Mouse (Mus musculus) adrenal gland, adult 18-20 months (tissue): ENCODE measurements around the gene Unc13b. TPM values are rescaled to one million over a fixed set of nuclear protein-coding genes. Genes with fewer than 3 reads are reported as not detected.

Experiments
- DNase-seq, 2 experiments: peaks; one replicate each; pipeline ENCODE4 v3.0.0; 2021 to 2022; ENCODE audit warnings: low spot score in 2 of 2
- total RNA-seq, 2 experiments: library from RNA; stranded (reverse); gene quantifications; 1 replicate in 1 of 2; 2 replicates in 1 of 2; pipeline ENCODE4 v1.2.3; 2021

Gene Unc13b
- total RNA-seq, 2 experiments from 2014 or later: 12.9 to 15.8 TPM

- DNase-seq: no peak
Observed at GRCm38 (mm10) chr4:43036356-43036755, 22.4 kb upstream of the Unc13b start.

DNA sequence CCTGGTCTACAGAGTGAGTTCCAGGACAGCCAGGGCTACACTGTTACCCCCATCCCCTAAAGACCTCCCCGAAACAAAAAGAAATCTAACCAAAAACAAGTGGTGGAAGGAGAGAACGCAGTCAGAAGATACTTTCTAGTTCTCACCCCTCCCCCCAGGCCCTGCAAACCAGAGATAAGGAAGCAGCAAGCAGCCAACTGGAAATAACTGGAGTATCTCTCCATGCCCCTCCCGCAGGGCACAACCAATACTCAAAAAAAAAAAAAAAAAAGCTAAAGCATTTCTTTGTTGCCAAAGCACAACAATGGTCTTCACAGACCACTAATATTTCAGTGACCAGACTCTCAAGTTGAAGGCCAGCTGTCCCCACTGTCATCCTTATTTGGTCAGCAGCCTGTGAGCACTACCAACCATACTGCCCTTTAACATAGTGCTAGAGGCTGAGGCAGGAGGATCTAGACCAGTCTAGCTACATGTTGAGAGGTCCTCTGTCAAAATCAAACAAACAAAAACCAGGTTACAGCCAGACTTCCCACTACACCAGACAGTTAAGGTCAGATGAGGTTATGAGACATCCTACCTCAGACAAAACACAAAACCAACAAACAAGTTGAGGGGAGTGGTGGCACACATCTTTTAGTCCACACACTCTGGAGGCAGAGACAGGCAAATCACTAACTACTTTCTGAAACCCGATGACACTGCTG, 20.7 kb upstream of the Unc13b start:
- no peak for DNase-seq

GRCm38 (mm10) chr4:43038567-43039495, 19.9 kb upstream of the Unc13b start:
- DNase-seq: peak; percentile 58 to 62

DNA sequence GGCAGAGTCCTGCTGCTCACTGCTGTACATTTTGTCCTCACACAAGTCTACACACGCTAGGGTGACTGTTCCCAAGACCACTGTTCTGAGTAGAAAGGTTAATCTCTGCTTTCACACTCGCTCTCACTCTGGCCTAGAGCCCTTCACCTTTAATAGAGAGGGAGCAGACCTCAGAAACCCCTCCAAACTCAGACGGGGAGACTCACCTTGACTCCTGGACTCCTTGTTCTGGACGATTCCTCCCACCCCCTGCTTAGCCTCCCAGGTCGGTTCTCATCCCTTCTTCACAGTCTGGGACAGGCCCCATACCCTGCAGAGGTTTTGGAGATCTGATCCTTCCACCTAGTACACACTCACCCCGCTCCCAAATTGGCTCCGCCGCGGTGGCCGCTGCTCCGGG, 19.1 kb upstream of the Unc13b start:
- DNase-seq: no peak

DNA sequence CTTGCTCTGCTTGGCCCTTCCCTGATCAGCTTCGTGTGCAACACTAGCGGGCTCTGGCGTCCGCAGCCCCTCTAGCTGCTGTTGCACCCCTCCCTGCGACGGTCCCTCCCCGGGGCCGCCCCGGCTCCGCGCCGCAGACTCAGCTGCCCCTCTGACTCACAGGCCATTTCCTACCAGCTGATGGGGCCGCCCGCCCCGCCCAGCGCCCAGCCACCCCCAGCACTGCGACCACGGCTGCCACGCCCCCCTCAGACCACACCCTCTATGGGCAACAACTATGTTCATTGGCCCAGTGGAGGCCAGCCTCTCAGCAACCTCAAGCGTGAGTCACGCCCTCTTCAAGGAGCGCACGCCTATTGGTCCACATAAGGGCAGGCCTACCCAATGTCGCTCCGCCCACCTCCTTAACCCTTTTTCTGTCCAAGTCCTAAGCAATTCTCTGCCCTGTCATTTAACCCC, 18.6 kb upstream of the Unc13b start:
- DNase-seq: peak; percentile 94

DNA sequence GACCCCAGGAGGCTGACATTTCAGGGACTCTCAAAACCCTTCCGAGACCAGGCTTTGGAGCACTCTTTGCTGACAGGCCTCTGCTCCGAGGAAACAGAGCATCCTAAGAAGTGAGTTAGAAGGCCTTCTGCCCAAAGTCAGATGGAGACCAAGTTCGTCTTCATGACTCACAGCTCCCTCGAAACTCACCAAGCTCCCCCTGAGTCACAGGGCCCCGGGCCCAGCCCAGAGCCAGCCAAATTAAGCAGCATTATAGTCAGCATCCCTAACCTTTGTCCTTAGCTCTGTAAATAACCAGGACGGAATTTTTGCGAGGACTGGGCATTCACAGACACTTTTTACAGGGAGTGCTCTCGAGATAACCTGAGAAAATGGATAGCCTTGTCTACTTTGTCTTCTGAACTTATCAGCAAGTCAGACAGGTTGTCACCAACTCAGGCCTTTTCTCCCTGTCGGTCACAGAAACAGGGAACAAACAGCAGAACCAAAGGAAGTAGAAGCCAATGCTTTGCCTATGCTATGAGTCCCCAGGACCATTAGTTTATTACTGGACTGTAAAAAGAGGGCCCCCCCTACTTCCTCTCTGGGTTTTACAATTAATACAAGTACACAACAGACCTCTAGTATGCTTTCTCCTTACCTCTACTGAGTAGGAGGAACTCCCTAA, 17.7 kb upstream of the Unc13b start:
- DNase-seq: peak in 1 of 2 experiments; percentile 37

- DNase-seq: peak; percentile 42 to 54
Observed at GRCm38 (mm10) chr4:43043644-43044357, 15.0 kb upstream of the Unc13b start.

DNA sequence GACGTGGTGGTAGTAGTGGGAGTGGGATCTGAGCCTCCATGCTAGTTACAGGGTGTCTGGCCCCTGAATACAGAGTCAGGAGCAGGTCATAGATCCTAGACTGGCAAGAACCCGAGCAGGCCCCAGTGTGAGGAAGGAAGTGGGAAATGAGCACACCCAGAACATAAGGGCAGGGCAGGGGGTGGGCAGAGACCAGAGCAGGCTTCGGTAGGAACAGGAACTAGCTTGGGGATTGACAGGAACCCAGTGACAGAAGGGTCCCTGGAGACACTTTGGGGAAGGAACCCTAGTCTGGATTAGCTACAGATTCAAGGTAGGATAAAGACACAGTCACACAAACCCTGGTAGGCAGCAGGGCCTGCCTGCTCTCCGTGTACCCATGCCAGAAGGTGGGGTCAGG, 14.1 kb upstream of the Unc13b start:
- DNase-seq: no peak

DNA sequence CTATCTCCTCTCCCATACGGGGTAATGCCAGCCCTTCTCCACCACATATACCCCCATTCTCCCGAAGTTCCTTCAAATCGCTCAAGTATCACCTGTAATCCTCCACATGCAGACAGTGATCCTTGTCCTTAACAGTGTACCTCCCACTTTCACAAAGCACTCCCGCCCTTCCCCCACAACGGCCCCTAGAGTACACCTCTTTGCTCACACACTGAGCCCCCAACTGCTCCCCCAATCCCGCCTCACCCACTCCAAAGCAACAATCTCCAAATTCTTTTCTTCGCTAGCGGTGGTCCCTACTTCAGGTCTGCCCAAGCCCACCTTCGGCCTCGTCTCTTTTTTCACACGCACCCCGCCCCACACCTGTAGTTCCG, 13.5 kb upstream of the Unc13b start:
- DNase-seq: no peak

GRCm38 (mm10) chr4:43045659-43046302, 13.0 kb upstream of the Unc13b start, which contains the start of gene Fam214b:
Fam214b (minus strand) TSS chr4:43046220.
- peak; percentile 98 for DNase-seq

DNA sequence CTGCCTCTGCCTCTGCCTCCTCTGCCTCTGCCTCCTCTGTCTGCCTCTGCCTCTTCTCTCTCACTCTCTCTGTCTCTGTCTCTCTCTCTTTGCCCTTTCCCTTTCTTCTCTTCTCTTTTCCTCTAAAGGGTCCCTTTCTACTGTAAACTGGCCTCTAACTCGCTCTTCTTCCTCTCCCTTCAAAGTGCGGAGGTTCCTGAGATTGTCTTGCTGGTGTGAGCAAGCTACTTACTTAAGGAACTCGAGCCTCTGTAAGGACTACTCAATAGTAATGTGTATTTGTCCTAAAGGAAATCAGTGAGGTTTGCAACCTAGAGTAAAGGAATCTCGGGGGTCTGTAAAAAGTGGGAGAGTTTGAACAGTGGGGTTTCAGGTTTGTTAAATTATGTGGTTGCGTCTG, 12.1 kb upstream of the Unc13b start:
- DNase-seq: no peak

GRCm38 (mm10) chr4:43047231-43047630, 11.5 kb upstream of the Unc13b start:
- no peak for DNase-seq

DNA sequence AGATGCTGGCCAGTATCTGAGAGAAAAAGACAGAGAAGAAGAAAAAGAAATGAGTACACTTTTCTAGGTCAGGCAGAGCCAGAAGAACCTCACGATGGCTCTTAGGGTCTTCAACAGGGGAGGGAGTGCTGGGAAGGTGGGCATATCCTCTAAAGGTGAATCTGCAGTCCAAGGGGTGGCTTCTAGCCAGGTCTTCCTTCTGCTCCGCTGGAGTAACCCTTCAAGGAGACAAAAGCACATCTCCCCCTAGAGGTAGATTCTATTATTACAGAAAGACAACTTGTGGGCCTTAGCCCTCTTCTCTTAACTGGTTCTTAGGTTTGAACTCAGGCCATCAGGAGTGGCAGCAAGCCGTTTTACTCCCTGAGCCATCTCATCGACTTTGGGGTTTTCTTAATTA, 6.1 kb upstream of the Unc13b start:
- DNase-seq: no peak

DNA sequence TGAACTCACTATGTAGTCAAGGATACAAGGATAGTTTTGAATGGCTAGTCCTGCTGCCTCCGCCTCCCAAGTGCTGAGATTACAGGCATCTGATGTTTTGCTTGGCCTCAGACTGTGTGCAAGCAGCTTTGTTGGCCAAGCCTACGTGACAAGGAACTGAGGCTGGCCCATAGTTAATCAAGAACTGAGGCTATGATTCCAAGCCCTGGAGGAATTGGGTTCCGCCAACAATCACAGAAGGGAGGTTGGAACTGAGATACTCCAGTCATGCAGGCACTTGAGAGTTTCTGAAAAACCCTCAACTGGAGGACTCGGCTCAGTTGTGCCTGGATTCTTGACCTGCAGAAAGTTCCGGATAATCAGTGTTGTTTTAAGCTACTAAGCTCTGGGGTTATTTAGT, 1.1 kb upstream of the Unc13b start:
- no peak for DNase-seq

DNA sequence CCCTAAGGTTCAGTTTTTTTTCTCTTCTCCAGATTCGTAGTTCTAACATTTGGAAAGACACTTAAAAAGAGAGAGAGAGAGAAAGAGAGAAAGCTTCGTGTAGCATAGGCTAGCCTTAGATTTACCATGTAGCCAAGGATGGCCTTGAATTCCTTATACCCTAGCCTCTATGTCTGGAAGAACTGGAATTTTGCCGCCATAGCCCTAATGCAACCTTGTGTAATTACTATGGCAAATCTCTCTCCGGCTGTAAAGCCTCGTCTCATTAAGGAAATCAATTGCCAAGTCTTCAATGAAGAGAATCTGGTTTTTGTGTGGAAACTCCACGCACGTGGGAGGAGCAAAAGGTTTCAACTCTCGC, 381 bp upstream of the Unc13b start:
- no peak for DNase-seq

DNA sequence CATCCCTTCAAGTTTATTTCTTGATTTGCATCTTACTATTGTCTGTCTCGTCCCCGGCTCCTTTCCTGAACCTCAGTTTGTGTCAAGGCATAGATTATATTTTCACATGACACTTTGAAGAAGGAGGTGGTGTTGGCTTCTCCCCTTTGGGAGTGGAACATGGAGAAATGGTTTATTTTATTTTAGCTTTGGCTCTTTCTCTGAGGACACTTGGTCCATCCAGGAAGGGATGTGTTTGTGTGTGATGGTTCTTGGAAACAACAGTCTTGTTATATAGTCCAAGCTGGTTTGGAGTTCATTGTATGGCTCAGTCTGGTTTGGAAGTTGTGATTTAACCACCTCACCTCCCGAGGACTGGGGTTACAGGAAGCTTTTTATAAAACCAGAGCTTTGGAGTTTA, 944 bp downstream of the Unc13b start:
- DNase-seq: no peak

- DNase-seq: no peak
Observed at GRCm38 (mm10) chr4:43060286-43060685, 1.5 kb downstream of the Unc13b start.

DNA sequence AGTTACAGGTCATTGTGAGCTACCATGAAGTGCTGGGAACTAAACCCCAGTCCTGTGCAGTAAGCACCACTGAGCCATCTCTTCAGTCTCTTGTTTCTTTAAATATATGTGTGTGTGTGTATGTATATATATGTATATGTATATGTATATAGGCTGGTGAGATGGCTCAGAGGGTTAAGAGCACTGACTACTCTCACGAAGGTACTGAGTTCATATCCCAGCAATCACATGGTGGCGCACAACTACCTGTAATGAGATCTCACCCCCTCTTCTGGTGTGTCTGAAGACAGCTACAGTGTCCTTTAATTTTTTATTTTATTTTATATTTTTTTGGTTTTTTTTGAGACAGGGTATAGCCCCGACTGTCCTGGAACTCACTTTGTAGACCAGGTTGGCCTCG, 6.7 kb downstream of the Unc13b start:
- DNase-seq: no peak

DNA sequence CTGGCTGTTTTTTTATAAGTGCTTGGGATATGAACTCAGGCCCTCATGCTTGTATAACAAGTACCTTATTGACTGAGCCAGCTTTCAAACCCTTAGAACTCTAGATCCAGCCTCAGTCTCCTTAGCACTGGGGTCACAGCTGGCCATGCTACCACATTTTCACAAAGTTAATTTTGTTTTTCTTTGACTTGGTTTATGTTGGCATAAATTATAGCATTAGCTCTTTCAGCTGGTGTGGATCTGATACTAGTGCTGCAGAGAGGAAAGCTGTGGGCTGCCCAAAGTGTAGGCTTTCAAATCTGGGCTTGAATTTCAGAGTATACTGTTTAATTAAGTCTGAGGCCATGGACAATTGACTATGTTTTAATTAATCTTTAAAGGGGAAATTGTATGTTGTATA, 16.2 kb downstream of the Unc13b start:
- DNase-seq: no peak

DNA sequence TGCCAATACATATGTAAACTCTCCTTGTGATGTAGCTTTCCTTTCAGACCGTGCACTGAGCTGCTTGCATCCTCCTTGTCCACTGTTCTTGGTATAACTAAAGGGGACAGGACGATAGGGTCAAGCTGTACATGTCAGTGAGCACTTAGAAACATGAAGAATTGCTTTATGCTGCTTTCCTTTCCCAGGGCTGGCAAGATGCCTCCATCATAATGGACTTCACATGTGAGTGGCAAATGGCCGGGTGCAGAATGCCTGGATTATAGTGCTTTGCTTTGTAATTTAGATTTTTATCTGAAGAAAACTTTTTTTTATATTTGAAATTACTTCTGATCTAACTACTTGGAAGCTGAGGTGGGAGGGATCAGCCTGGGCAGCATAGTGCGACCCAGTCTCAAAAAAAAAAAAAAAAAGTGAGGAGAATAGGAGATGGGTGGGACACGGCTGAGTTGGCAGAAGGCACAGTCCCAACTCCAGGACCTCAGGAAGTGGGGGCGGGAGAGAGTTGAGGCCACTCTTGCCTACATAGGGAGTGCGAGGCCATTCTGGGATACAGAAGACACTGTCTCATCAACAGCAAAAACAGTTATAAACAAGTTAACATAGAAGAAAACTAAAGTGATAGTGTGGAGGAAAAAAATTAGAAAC, 19.4 kb downstream of the Unc13b start:
- DNase-seq: no peak
